Comparison of ENCODE assay signal across 11 mouse cellular contexts in genomic region chr2:124651146-124651545, GRCm38 (mm10).
A peak's percentile ranks its signal among the peaks of the same experiment; 100 is the strongest.
DNase-seq lines count a peak whose midpoint lies in the region; ATAC-seq and TF ChIP-seq lines count a peak whose summit lies in the region.
"Had no signal": no experiment of that assay in that cellular context is flagged by ENCODE, and none has a peak within 500 bp of the region (broad histone marks: within the 10 kb centered on the region; RNA-seq: fewer than 3 reads in every experiment).

No protein-coding gene starts in this region.

- ATAC-seq in kidney, embryonic 16.5 days (ENCODE audit: low FRiP score, low TSS enrichment): no peak
- ATAC-seq in stomach, postnatal 0 days (ENCODE audit: low FRiP score, low TSS enrichment): no peak; the same call in 1 of the 2 replicates

- intact Hi-C loops in heart, postnatal 14 days (cut with DNase I): loop anchor here (5.0 kb wide), 1 partner anchor 39 kb away; no protein-coding TSS in a partner anchor

- no peaks in the 10 kb centered on the region for H3K9me3 ChIP-seq in kidney, embryonic 16.5 days (ENCODE audit: low read length)
- H3K9me3 ChIP-seq in stomach, postnatal 0 days (ENCODE audit: control insufficient read depth, low read length): no peaks in the 10 kb centered on the region
- H3K9me3 ChIP-seq in forebrain, embryonic 10.5 days: no peaks in the 10 kb centered on the region

- H3K9ac ChIP-seq in kidney, embryonic 16.5 days (replicated peaks; ENCODE audit: low read length): no peak overlapping the region
- no peak overlapping the region for H3K9ac ChIP-seq in stomach, postnatal 0 days (ENCODE audit: low read length)

- peak; percentile 18 for DNase-seq in kidney, adult 2 months
- peak; percentile 17 for DNase-seq in right cerebral cortex, adult 18-20 months
- no peak for DNase-seq in right cerebral cortex, postnatal 4 days
- DNase-seq in heart, postnatal 14 days: peak; percentile 35 to 41
- no peak for DNase-seq in stomach, postnatal 0 days (ENCODE audit: low spot score)
- no peak for DNase-seq in thymus, postnatal 0 days (ENCODE audit: low spot score)
- no peak for DNase-seq in forebrain, embryonic 10.5 days (ENCODE audit: extremely low spot score, low spot score)
- DNase-seq: adrenal gland, postnatal 14 days; cerebellum, adult 9-11 months had no signal

- 0 out of 2 replicates have a peak, but pooled peaks cover 3% of the 10 kb centered on the region for H3K4me1 ChIP-seq in kidney, adult 2 months (ENCODE audit: control insufficient read depth, insufficient read depth, low read length)
- H3K4me1 ChIP-seq in kidney, embryonic 16.5 days (ENCODE audit: insufficient read depth, low read length): no peaks in the 10 kb centered on the region
- no peaks in the 10 kb centered on the region for H3K4me1 ChIP-seq in stomach, postnatal 0 days (replicated peaks; ENCODE audit: control insufficient read depth, insufficient read depth)
- no peaks in the 10 kb centered on the region for H3K4me1 ChIP-seq in forebrain, embryonic 10.5 days

- TF ChIP-seq POLR2A in kidney, adult 2 months (IDR thresholded peaks at IDR 0.05; ENCODE audit: low read depth, low read length): no peak

- no peak for TF ChIP-seq CTCF in kidney, adult 2 months (conservative IDR thresholded peaks at IDR 0.05; ENCODE audit: insufficient read depth, insufficient read length, low read depth, low read length)
- TF ChIP-seq CTCF in stomach, postnatal 0 days (IDR thresholded peaks at IDR 0.05; ENCODE audit: low read depth): no peak

- no peaks in the 10 kb centered on the region for H3K27me3 ChIP-seq in kidney, adult 2 months (replicated peaks; ENCODE audit: control insufficient read depth, insufficient read depth, low read length)
- no peaks in the 10 kb centered on the region for H3K27me3 ChIP-seq in kidney, embryonic 16.5 days (ENCODE audit: insufficient read depth, low read length)
- no peaks in the 10 kb centered on the region for H3K27me3 ChIP-seq in stomach, postnatal 0 days (ENCODE audit: control insufficient read depth, insufficient read depth, low read length)
- no peaks in the 10 kb centered on the region for H3K27me3 ChIP-seq in forebrain, embryonic 10.5 days (ENCODE audit: poor library complexity, severe bottlenecking)

- 60% methylated on average over 5 of the region's 5 CpGs for WGBS in kidney, adult 2 months
- 83% methylated on average over 5 of the region's 5 CpGs for WGBS in kidney, embryonic 16.5 days
- WGBS in stomach, postnatal 0 days: 46% methylated on average over 5 of the region's 5 CpGs
- 82% methylated on average over 5 of the region's 5 CpGs for WGBS in forebrain, embryonic 10.5 days

- peak overlapping the region; percentile 1 for H3K27ac ChIP-seq in kidney, adult 2 months (ENCODE audit: insufficient read depth, low read depth, low read length)
- no peak overlapping the region for H3K27ac ChIP-seq in kidney, embryonic 16.5 days (ENCODE audit: low read length)
- H3K27ac ChIP-seq in stomach, postnatal 0 days (replicated peaks): peak overlapping the region; percentile 45; the same call in 1 of the 2 replicates
- H3K27ac ChIP-seq in forebrain, embryonic 10.5 days: no peak overlapping the region

- no peaks in the 10 kb centered on the region for H3K36me3 ChIP-seq in kidney, adult 2 months (ENCODE audit: control insufficient read depth, insufficient read depth, low read length)
- no peaks in the 10 kb centered on the region for H3K36me3 ChIP-seq in kidney, embryonic 16.5 days (ENCODE audit: insufficient read depth, low read length)
- H3K36me3 ChIP-seq in stomach, postnatal 0 days (ENCODE audit: control insufficient read depth, insufficient read depth, low read length): no peaks in the 10 kb centered on the region
- no peaks in the 10 kb centered on the region for H3K36me3 ChIP-seq in forebrain, embryonic 10.5 days (replicated peaks)
- H3K36me3 ChIP-seq: G1E had no signal

- H3K4me3 ChIP-seq in kidney, adult 2 months (ENCODE audit: insufficient read depth, low read depth, low read length): no peak overlapping the region
- H3K4me3 ChIP-seq in kidney, embryonic 16.5 days (ENCODE audit: low read length): no peak overlapping the region
- H3K4me3 ChIP-seq in stomach, postnatal 0 days (ENCODE audit: low read depth, low read length): no peak overlapping the region
- no peak overlapping the region for H3K4me3 ChIP-seq in forebrain, embryonic 10.5 days

- no peak overlapping the region for H3K4me2 ChIP-seq in kidney, embryonic 16.5 days (replicated peaks; ENCODE audit: low read depth, low read length)
- H3K4me2 ChIP-seq in stomach, postnatal 0 days (replicated peaks; ENCODE audit: low read depth): peak overlapping the region; percentile 11; the same call in 1 of the 2 replicates

- TF ChIP-seq EP300 in stomach, postnatal 0 days (optimal IDR thresholded peaks at IDR 0.05): no peak

Comparison
In these comparisons a context has a peak if more than half of its experiments do, and no peak if none do; other contexts are left out.
1. DNase-seq: peak in kidney, adult 2 months (single experiment), right cerebral cortex, adult 18-20 months (single experiment) and heart, postnatal 14 days (2 of 2); none in right cerebral cortex, postnatal 4 days (single experiment), stomach, postnatal 0 days (single experiment), thymus, postnatal 0 days (single experiment) and forebrain, embryonic 10.5 days (single experiment).
2. H3K27ac ChIP-seq: peak in kidney, adult 2 months (single experiment) and stomach, postnatal 0 days (single experiment); none in kidney, embryonic 16.5 days (single experiment) and forebrain, embryonic 10.5 days (single experiment).